Mouse (Mus musculus) splenic B cell, adult 2 months (primary cell): ENCODE results near the gene Diras2.

Experiments
- DNase-seq: peaks from one replicate; pipeline ENCODE4 v3.0.0-alpha.2; 2011; ENCODE audit warnings: low read depth, low spot score
- H3K27me3 ChIP-seq: 2 replicates; pipeline ENCODE4 v1.6.1; 2012; ENCODE audit warnings: mild to moderate bottlenecking, low read length, moderate library complexity, mixed read lengths; ENCODE audit not compliant: control insufficient read depth, poor library complexity, insufficient read depth, severe bottlenecking
- H3K36me3 ChIP-seq: 2 replicates; pipeline ENCODE4 v1.6.1; 2012; ENCODE audit warnings: mild to moderate bottlenecking, low read length, moderate library complexity, mixed read lengths; ENCODE audit not compliant: control insufficient read depth, poor library complexity, insufficient read depth, severe bottlenecking

Diras2 gene

GRCm38 (mm10) chr13:52565103-52565739 is 34.1 kb upstream of the Diras2 start:
- DNase-seq = peak; percentile 74
- Histone ChIP-seq H3K36me3 (no peaks in the 10 kb centered on the region), H3K27me3 (no peaks in the 10 kb centered on the region)

- peak; percentile 66 for DNase-seq
- H3K36me3 ChIP-seq = no peaks in the 10 kb centered on the region
- no peaks in the 10 kb centered on the region for H3K27me3 ChIP-seq
Observed at GRCm38 (mm10) chr13:52562166-52562571, 31.1 kb upstream of the Diras2 start.

- DNase-seq = no peak
Observed at GRCm38 (mm10) chr13:52561367-52562165, 30.5 kb upstream of the Diras2 start.

GRCm38 (mm10) chr13:52557421-52557820 is 26.3 kb upstream of the Diras2 start:
- Histone ChIP-seq H3K36me3 (no peaks in the 10 kb centered on the region; the same call in 1 of the 2 replicates), H3K27me3 (no peaks in the 10 kb centered on the region)
- no peak for DNase-seq

More at GRCm38 (mm10) chr13:52561367-52562165, 30.5 kb upstream of the Diras2 start:
- Histone ChIP-seq H3K36me3 (no peaks in the 10 kb centered on the region), H3K27me3 (no peaks in the 10 kb centered on the region)

- Histone ChIP-seq H3K36me3 (no peaks in the 10 kb centered on the region; the same call in 1 of the 2 replicates), H3K27me3 (no peaks in the 10 kb centered on the region)
- DNase-seq = no peak
Observed at GRCm38 (mm10) chr13:52554722-52555121, 23.6 kb upstream of the Diras2 start.

GRCm38 (mm10) chr13:52552822-52553477 is 21.9 kb upstream of the Diras2 start:
- H3K36me3 ChIP-seq = no peaks in the 10 kb centered on the region; the same call in 1 of the 2 replicates
- H3K27me3 ChIP-seq = no peaks in the 10 kb centered on the region
- no peak for DNase-seq

GRCm38 (mm10) chr13:52551275-52551674 is 20.2 kb upstream of the Diras2 start:
- Histone ChIP-seq H3K36me3 (no peaks in the 10 kb centered on the region; the same call in 1 of the 2 replicates), H3K27me3 (no peaks in the 10 kb centered on the region)
- peak; percentile 58 for DNase-seq

- H3K36me3 ChIP-seq = no peaks in the 10 kb centered on the region; the same call in 1 of the 2 replicates
- no peaks in the 10 kb centered on the region for H3K27me3 ChIP-seq
- peak; percentile 47 for DNase-seq
Observed at GRCm38 (mm10) chr13:52550690-52551193, 19.7 kb upstream of the Diras2 start.

GRCm38 (mm10) chr13:52546288-52546687 is 15.2 kb upstream of the Diras2 start:
- H3K27me3 ChIP-seq = no peaks in the 10 kb centered on the region
- no peak for DNase-seq
- no peaks in the 10 kb centered on the region for H3K36me3 ChIP-seq

- Histone ChIP-seq H3K27me3 (no peaks in the 10 kb centered on the region), H3K36me3 (no peaks in the 10 kb centered on the region)
- no peak for DNase-seq
Observed at GRCm38 (mm10) chr13:52542636-52543035, 11.6 kb upstream of the Diras2 start.

- no peak for DNase-seq
- Histone ChIP-seq H3K27me3 (no peaks in the 10 kb centered on the region), H3K36me3 (no peaks in the 10 kb centered on the region)
Observed at GRCm38 (mm10) chr13:52542036-52542526, 11.0 kb upstream of the Diras2 start.

GRCm38 (mm10) chr13:52541385-52542035 is 10.4 kb upstream of the Diras2 start:
- no peak for DNase-seq
- H3K27me3 ChIP-seq = no peaks in the 10 kb centered on the region
- H3K36me3 ChIP-seq = no peaks in the 10 kb centered on the region

- H3K36me3 ChIP-seq = no peaks in the 10 kb centered on the region
- H3K27me3 ChIP-seq = no peaks in the 10 kb centered on the region
- no peak for DNase-seq
Observed at GRCm38 (mm10) chr13:52539461-52539860, 8.4 kb upstream of the Diras2 start.

- peak; percentile 61 for DNase-seq
- Histone ChIP-seq H3K36me3 (no peaks in the 10 kb centered on the region), H3K27me3 (no peaks in the 10 kb centered on the region)
Observed at GRCm38 (mm10) chr13:52538588-52539116, 7.6 kb upstream of the Diras2 start.
